Mouse (Mus musculus) heart, embryonic 15.5 days (tissue): ENCODE measurements around the gene Thyn1. TPM values are rescaled to one million over a fixed set of nuclear protein-coding genes. Genes with fewer than 3 reads are reported as not detected.

Source experiments
- ATAC-seq: fragments of 200-750 bp; cut with Nextera tagmentation; replicated peaks from 2 replicates; pipeline ENCODE4 v1.8.0; 2017; ENCODE audit warnings: low read depth, moderate TSS enrichment; ENCODE audit not compliant: insufficient number of reproducible peaks, insufficient read depth, low FRiP score
- H3K27ac ChIP-seq: fragments of 300-500 bp; sonication (generic); 2 replicates; pipeline ENCODE4 v1.5.1; 2015; ENCODE audit warnings: mild to moderate bottlenecking, inconsistent platforms
- H3K27me3 ChIP-seq: fragments of 300-500 bp; sonication (generic); 2 replicates; pipeline ENCODE4 v1.6.1; 2015; ENCODE audit warnings: inconsistent platforms
- H3K36me3 ChIP-seq: fragments of 300-500 bp; sonication (generic); 2 replicates; pipeline ENCODE4 v1.6.1; 2015; ENCODE audit warnings: mild to moderate bottlenecking, inconsistent platforms
- H3K4me1 ChIP-seq: fragments of 300-500 bp; sonication (generic); replicated peaks from 2 replicates; pipeline ENCODE4 v1.6.1; 2015; ENCODE audit warnings: inconsistent platforms
- H3K4me2 ChIP-seq: fragments of 300-500 bp; sonication (generic); 2 replicates; pipeline ENCODE4 v1.6.1; 2015; ENCODE audit warnings: inconsistent platforms, mild to moderate bottlenecking, moderate library complexity
- H3K4me3 ChIP-seq: fragments of 300-500 bp; sonication (generic); 2 replicates; pipeline ENCODE4 v1.5.1; 2015; ENCODE audit warnings: mild to moderate bottlenecking, inconsistent platforms
- H3K9ac ChIP-seq: fragments of 300-500 bp; sonication (generic); 2 replicates; pipeline ENCODE4 v1.6.1; 2015; ENCODE audit warnings: mild to moderate bottlenecking, inconsistent platforms
- H3K9me3 ChIP-seq: fragments of 300-500 bp; sonication (generic); replicated peaks from 2 replicates; pipeline ENCODE4 v1.6.1; 2016; ENCODE audit warnings: inconsistent platforms
- WGBS: fragments of 180-500 bp; shearing (Covaris S2); methylation state at CpG from one replicate; pipeline ENCODE4 v1.1.7; 2015; ENCODE audit warnings: mixed read lengths; 5-methylcytosine and 5-hydroxymethylcytosine counted together
- polyA plus RNA-seq: library from polyadenylated mRNA; unstranded; fragments of >200 nt; fragmentation: Nextera tagmentation; extraction: Ambion mirVana; gene quantifications from 2 replicates; pipeline ENCODE4 v1.2.1, GENCODE M21; 2015

Gene Thyn1
- polyA plus RNA-seq, 1 experiment from 2014 or later = 80.8 TPM

GRCm38 (mm10) chr9:27043892-27044291 lies 44.4 kb downstream of the Thyn1 start:
- no peaks in the 10 kb centered on the region for H3K4me1 ChIP-seq
- no peaks in the 10 kb centered on the region for H3K9me3 ChIP-seq
- no peaks in the 10 kb centered on the region for H3K27me3 ChIP-seq
- H3K9ac ChIP-seq = no peak overlapping the region
- H3K36me3 ChIP-seq = peaks cover 87% of the 10 kb centered on the region
- no peak overlapping the region for H3K4me2 ChIP-seq
- WGBS = 86% methylated on average over 5 of the region's 5 CpGs
- ATAC-seq = no peak
- no peak overlapping the region for H3K27ac ChIP-seq
- H3K4me3 ChIP-seq = no peak overlapping the region

- no peak overlapping the region for H3K4me3 ChIP-seq
- H3K9ac ChIP-seq = no peak overlapping the region
- H3K36me3 ChIP-seq = peaks cover 81% of the 10 kb centered on the region
- 91% methylated on average over 2 of the region's 2 CpGs for WGBS
- H3K4me1 ChIP-seq = no peaks in the 10 kb centered on the region
- no peak overlapping the region for H3K27ac ChIP-seq
- ATAC-seq = no peak
- no peaks in the 10 kb centered on the region for H3K27me3 ChIP-seq
- no peaks in the 10 kb centered on the region for H3K9me3 ChIP-seq
- no peak overlapping the region for H3K4me2 ChIP-seq
These were observed 50.0 kb downstream of the Thyn1 start for GRCm38 (mm10) chr9:27049492-27049891.

Other genes starting within 250 kb of the Thyn1 start
- gene Glb1l2, start 193.2 kb upstream of the Thyn1 start, polyA plus RNA-seq = 1.2 and 1.8 TPM in 2 replicates
- gene Glb1l3, start 138.8 kb upstream of the Thyn1 start, polyA plus RNA-seq = not detected in 2 replicates
- 0.06 TPM in 1 of 2 replicates, not detected in the other for gene Gm1110, start 76.6 kb upstream of the Thyn1 start, polyA plus RNA-seq
- gene Acad8, start 144 bp upstream of the Thyn1 start, polyA plus RNA-seq = 42.2 and 42.6 TPM in 2 replicates
- gene Vps26b, start 30.4 kb downstream of the Thyn1 start, polyA plus RNA-seq = 19.0 and 22.8 TPM in 2 replicates
- 16.7 and 20.1 TPM in 2 replicates for gene Ncapd3, start 30.5 kb downstream of the Thyn1 start, polyA plus RNA-seq
- 41.9 and 44.6 TPM in 2 replicates for gene Jam3, start 155.7 kb downstream of the Thyn1 start, polyA plus RNA-seq